Mouse (Mus musculus) left cerebral cortex, postnatal 36 days (tissue): Measurements from ENCODE around the gene Galnt13. TPM values are rescaled to one million over a fixed set of nuclear protein-coding genes. Genes with fewer than 3 reads are reported as not detected.
"Not testable (repeated sequence)": the region's sequence is repeated elsewhere in the genome, so short reads cannot be mapped to it uniquely, and the experiment has no call there.

ENCODE experiments used
- DNase-seq, 2 experiments: peaks; one replicate each; pipeline ENCODE4 v3.0.0; 2021 to 2022; ENCODE audit warnings: low spot score in 2 of 2, mixed read lengths in 1 of 2
- intact Hi-C: fragments of 180-260 bp; cut with DNase I; formaldehyde crosslinking; loops from one replicate; pipeline ENCODE4 v1.15.1; 2025
- total RNA-seq, 2 experiments: library from RNA; stranded (reverse); gene quantifications; 2 replicates each; pipeline ENCODE4 v1.2.3; 2021

Gene Galnt13
- total RNA-seq = 10 to 100 TPM; 39.0 to 42.6 TPM

- intact Hi-C loops = no loop called here
- peak; percentile 78 to 84 for DNase-seq
Measured at GRCm38 (mm10) chr2:54435937-54436735, at the start of gene Galnt13. Gene Galnt13, plus strand, starts transcription at chr2:54436317.

DNA sequence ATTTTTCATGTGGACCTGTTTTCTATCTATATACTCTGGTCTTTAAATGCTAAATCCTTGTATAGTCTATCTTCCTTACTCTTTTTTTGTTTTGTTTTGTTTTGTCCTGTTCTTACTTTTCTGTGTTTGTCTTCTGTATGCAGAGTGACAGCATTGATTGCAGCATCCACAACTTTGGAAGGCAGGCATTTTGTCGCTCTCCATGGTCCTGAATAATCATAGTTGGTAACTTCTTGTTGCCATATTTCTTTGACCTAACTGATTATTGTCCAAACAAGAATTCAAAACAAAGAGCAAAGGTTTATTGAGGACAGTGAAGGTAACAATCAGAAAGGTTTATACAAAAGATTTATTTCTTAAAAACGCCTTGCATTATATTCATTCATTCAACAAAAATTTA lies 5.1 kb upstream of the Galnt13 start:
- intact Hi-C loops = no loop called here
- no peak for DNase-seq

DNA sequence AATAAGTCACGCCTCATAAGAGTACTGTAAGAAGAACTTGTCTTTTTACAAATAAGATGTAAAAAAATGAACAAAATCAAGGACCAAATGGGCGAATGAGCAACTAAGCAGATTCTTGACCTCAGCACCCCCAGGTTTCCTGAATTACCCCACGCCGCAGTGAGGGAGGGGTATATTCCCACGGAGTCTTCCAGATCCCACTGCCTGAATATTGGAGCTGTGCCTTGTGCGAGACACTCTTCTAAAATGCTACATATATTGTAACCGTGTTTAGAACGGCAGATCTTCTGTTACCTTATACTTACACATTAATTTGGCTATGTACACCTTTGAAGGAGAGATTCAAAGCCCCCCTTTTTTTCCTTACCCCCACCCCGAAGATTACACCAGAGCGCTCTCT lies 737 bp upstream of the Galnt13 start:
- intact Hi-C loops = no loop called here
- no peak for DNase-seq

DNA sequence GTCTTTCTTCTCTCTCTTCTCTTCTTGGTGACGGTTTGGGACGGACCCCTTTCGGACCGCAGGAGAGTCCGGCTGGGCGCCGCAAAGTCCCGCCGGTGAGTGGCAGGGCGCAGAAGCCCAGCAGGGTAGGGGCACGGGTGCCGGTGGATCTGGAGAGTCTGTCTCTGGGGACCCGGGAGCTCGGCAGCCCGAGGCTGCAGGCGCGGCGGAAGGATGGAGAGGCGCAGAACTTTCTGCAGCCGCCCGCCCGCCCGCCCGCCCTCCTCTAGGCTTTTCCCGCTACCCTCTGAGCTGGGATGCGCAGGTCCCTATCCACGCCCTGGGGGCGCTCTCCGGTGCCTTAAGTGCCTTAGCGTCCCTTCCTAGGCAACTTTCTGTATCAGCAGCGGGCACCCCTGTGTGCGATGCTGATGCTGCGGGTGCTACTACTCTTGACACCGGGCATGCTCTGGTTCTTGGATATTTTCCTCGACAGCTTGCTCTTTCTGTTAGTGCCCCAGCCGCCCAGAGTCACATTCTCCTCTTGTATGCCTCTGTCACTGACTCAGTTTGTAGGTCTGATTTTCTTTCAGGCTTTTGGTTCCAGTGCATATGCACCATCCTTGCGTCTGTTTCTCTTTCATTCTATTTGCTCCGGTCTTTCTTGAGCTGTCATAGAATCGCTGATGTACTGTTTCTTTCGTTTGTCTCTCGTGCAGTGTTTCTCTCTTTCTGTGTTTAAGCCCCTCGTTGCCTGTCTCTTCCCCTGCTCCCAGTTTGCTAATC lies 801 bp downstream of the Galnt13 start:
- DNase-seq = peak; percentile 53 to 56
- intact Hi-C loops = no loop called here

GRCm38 (mm10) chr2:54437501-54437830 lies 1.3 kb downstream of the Galnt13 start:
- DNase-seq = peak; percentile 28 to 42
- intact Hi-C loops = no loop called here

DNA sequence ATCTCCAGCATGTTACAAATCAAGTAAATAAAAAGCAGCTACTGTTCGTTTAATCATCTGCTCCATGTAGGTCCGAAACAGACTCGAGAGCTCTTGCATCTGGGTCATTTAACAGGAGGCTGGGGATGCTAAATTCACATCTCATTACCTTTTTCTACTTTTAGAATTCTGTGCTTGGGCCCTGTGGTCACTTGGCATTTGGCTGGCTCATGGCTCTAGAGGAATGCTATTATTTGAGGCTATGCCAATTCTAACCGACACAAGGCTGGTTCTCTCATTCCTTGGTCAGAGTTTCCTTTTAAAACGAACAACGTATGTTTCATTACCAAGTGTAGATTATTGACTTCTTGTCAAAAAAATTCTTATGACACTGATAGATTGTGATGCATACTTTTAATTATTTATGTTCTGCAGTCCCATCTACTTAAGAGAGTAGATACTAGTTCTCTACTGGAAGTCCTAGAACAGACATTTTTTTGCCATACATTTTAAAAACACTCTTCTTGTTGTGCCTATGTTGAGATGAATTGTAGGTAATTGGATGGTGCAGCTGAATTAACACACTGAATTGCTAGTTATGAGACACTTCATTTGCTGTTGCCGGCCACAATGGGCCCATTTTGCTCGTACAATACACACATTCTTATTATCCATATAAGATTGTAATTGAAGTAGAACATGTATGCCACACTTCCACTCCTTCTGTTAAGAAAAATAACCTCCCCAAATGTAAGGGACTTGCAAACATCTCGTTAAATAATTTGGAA lies 6.8 kb downstream of the Galnt13 start:
- DNase-seq = no peak
- intact Hi-C loops = no loop called here

DNA sequence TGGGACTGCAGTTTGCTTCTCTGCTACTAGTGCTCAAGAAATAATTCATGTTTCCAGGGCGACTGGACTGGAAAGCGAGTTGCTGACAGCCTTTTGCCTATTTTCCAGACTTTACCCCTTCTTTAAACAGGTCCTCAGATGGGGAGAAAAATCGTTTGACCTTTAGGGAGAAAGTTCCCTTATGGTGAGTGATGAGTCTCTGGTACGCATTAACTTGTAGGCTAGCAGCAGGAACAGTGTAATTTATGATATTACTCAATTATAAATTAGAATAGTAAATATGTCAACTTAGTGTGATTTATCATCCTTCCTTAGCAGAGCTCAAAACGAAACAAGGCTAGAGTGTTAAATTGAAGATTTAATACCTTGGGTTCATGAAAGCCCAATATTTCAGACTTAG lies 47.3 kb downstream of the Galnt13 start:
- no peak for DNase-seq
- intact Hi-C loops = no loop called here

- no peak for DNase-seq
- intact Hi-C loops = no loop called here
Measured at GRCm38 (mm10) chr2:54522989-54523388, 86.9 kb downstream of the Galnt13 start.

DNA sequence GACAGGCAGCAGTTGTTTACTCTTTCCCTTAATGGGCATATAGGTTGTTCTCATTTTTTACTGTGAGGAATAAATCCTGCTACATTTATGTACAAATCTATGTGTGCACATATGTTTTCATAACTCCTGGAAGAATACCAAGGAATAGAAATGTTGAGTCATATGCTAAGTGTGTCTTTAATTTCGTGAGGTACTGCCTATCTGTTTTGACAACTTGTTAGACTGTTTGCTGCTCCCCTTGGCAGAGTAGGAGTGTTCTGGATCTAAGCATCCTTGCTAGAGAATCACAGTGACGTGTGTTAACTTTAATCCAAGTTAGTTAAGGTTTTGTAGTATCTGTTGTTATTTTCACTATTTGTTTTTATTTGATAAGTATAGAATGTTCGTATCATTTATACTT lies 91.0 kb downstream of the Galnt13 start:
- DNase-seq = no peak
- intact Hi-C loops = no loop called here

DNA sequence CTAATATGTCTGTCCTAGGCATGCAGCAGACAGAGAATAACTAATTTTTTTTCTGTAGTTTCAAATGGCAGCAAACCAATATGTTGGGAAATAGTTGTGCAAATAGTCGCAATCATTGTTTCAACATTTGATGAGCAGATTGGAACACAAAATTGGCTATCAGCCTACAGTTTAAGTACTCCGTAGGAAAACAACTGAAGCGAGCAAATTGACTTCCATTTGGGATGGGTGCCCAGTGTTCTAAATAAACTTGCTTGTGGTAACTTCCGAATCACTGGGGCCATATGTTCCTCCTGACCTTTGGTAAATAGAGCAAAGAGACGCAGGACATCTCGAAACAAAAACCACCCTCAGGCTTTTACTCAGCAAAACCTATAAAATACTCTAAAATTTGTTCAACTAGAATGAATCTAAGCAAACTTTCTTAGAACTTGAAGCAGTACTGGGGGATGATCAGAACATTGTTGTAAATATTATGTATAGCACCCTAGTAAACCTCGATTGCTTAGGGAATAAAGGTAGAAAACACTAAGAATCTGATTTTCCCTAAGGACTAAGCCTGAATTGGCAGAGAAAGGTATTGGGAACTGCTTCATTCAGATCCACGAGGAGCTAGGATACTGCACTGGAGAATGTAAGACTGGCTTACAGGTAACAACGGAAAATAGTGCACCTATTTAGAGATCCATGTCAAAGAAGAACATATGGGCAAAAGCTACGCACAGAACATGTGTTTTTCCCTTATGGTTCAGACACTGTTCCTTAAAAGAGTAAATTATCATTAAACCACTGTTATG lies 122.4 kb downstream of the Galnt13 start:
- intact Hi-C loops = no loop called here
- no peak for DNase-seq

- DNase-seq = no peak
- intact Hi-C loops = no loop called here
Measured at GRCm38 (mm10) chr2:54565068-54565467, 129.0 kb downstream of the Galnt13 start.

- intact Hi-C loops = no loop called here
- no peak for DNase-seq
Measured at GRCm38 (mm10) chr2:54567186-54567585, 131.1 kb downstream of the Galnt13 start.

DNA sequence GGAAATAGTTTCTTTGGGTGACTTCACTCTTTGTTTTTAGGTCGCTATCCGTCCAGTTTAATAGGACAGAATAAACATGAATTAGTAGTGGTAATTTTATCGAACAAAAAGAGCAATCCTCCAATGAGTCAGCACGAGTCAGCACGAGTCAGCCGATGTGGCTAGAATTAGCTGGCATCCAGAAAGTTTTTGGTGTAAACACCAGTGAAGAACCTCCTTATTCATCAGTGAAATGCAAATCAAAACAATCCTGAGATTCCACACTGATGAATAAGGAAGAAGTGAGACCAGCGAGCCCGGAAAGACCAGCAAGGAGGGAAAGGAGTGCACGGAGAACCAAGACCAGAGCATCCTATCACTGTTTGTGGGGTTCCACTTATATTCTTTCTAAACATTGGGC lies 131.5 kb downstream of the Galnt13 start:
- no peak for DNase-seq
- intact Hi-C loops = no loop called here

DNA sequence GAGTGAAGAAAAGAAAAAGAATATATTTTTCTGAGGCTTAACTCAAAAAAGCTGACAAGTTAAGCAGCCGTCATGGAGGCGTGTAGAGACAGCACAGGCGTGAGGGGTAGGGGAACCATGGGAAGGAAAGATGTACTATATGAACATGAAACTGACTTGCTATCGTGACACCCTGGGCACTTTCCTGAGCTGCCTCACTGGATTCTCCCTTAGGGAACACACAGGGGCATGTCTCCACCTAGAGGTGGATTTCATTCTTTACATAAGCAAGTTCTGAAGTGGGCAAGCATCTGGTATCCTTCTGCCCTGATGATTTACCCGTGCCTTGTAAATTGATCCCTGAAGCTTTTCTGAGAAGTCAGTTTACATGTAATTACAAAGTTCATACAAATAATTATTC lies 277.7 kb downstream of the Galnt13 start:
- DNase-seq, intact Hi-C loops: not testable (repeated sequence)

GRCm38 (mm10) chr2:54751232-54751631 lies 315.1 kb downstream of the Galnt13 start:
- intact Hi-C loops = no loop called here
- no peak for DNase-seq

DNA sequence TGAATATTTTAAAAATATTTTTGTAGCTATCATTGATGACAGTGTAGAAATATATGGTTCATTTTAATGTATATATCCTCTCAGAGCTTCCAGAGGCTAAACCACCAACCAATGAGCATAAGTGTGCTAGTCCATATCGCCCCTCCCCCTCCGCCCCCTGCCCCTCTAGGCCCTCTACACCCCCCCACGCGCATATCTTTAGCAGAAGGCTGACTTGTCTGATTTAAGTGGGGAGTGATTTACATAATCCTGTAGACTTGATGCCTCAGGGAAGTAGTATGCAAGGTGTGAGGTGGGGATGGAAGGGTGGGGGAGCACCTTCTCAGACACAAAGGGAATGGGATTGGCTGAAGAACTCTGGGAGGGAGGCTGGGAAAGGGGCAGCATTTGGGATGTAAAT lies 323.7 kb downstream of the Galnt13 start:
- intact Hi-C loops = no loop called here
- DNase-seq = no peak

DNA sequence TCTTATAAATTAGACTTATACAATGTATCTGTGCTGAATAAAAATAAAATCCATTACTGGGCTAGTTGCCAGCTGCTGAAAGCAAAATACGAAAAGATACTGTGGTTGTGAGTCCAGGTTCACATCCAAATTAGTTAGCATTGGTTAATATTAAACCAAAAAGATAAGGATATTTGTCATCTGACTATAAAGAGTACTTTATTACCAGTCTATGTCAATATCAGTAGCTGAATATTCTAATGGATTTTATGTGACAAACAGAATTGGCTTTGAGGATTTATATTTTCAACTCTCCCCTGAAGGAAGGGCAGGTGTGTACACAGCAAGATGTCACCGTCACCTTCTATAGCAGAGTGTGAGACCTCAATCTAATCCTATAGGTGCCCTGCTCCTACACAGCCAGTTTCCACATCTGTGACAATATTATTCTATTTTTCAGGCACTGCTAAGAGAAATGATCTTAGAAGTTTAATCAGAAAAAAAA lies 342.7 kb downstream of the Galnt13 start:
- intact Hi-C loops = no loop called here
- no peak for DNase-seq

DNA sequence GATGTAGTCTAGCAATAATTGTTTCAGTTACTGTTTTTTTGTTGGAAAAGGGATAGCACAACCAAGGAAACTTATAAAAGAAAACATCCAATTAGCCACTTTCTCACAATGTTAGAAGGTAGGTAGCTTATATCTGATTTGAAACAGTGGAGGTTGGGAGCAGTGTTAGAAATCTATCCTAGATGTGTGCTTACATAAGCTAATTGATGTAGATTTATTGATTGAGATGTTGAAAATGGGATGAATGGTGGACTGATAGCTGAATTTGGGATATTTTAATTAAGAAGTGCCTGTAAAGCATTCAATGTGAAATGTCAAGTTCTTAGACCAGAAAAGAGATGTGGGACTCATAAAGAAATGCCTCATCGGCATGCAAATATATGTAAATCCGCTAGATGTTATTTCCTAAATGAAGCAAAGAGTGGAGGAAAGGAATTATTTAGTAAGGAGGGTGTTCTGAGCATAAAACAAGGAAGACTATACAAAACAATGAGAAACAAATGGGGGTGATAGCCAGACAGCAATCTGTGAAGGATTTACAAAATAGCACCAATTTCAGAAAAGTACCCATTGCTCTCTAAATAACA lies 377.6 kb downstream of the Galnt13 start:
- intact Hi-C loops = no loop called here
- no peak for DNase-seq

- intact Hi-C loops = no loop called here
- DNase-seq = no peak
Measured at GRCm38 (mm10) chr2:54841245-54841644, 405.1 kb downstream of the Galnt13 start.
